Mouse (Mus musculus): Measurements from ENCODE around the gene Gpr153.
"Not testable (repeated sequence)": the region's sequence is repeated elsewhere in the genome, so short reads cannot be mapped to it uniquely, and the experiment has no call there.

Gene Gpr153

GRCm38 (mm10) chr4:152273621-152274236, at the start of gene Gpr153:
Gpr153 (plus strand) TSS chr4:152274232.
- DNase-seq (ENCODE audit: low spot score in 2 of 2) = no peak

GRCm38 (mm10) chr4:152226901-152227486, 47.0 kb upstream of the Gpr153 start:
- DNase-seq (ENCODE audit: low spot score in 2 of 2) = no peak

- no peak for DNase-seq (ENCODE audit: low spot score in 2 of 2)
These were observed 46.1 kb upstream of the Gpr153 start for GRCm38 (mm10) chr4:152227749-152228527.

- not testable (repeated sequence) for DNase-seq (ENCODE audit: low spot score in 2 of 2)
These were observed 43.7 kb upstream of the Gpr153 start for GRCm38 (mm10) chr4:152230331-152230730.

GRCm38 (mm10) chr4:152231326-152231725, 42.7 kb upstream of the Gpr153 start:
- DNase-seq (ENCODE audit: low spot score in 2 of 2) = no peak

GRCm38 (mm10) chr4:152232411-152232903, 41.6 kb upstream of the Gpr153 start:
- no peak for DNase-seq (ENCODE audit: low spot score in 2 of 2)

- DNase-seq (ENCODE audit: low spot score in 2 of 2) = no peak
These were observed 34.1 kb upstream of the Gpr153 start for GRCm38 (mm10) chr4:152239974-152240373.

GRCm38 (mm10) chr4:152243241-152243891, 30.7 kb upstream of the Gpr153 start:
- DNase-seq (ENCODE audit: low spot score in 2 of 2) = no peak

- DNase-seq (ENCODE audit: low spot score in 2 of 2) = no peak
These were observed 30.1 kb upstream of the Gpr153 start for GRCm38 (mm10) chr4:152243969-152244368.

- no peak for DNase-seq (ENCODE audit: low spot score in 2 of 2)
These were observed 29.2 kb upstream of the Gpr153 start for GRCm38 (mm10) chr4:152244545-152245522.

GRCm38 (mm10) chr4:152246011-152246410, 28.0 kb upstream of the Gpr153 start:
- DNase-seq (ENCODE audit: low spot score in 2 of 2) = no peak

GRCm38 (mm10) chr4:152247195-152247594, 26.8 kb upstream of the Gpr153 start:
- DNase-seq (ENCODE audit: low spot score in 2 of 2) = no peak

- no peak for DNase-seq (ENCODE audit: low spot score in 2 of 2)
These were observed 23.4 kb upstream of the Gpr153 start for GRCm38 (mm10) chr4:152250615-152251014.

GRCm38 (mm10) chr4:152253183-152253759, 20.8 kb upstream of the Gpr153 start:
- no peak for DNase-seq (ENCODE audit: low spot score in 2 of 2)

- DNase-seq (ENCODE audit: low spot score in 2 of 2) = peak; percentile 33 to 57
These were observed 17.0 kb upstream of the Gpr153 start for GRCm38 (mm10) chr4:152257070-152257469.

- DNase-seq (ENCODE audit: low spot score in 2 of 2) = no peak
These were observed 13.6 kb upstream of the Gpr153 start for GRCm38 (mm10) chr4:152260451-152260850.

GRCm38 (mm10) chr4:152262187-152262586, 11.8 kb upstream of the Gpr153 start:
- no peak for DNase-seq (ENCODE audit: low spot score in 2 of 2)

GRCm38 (mm10) chr4:152263089-152263488, 10.9 kb upstream of the Gpr153 start:
- no peak for DNase-seq (ENCODE audit: low spot score in 2 of 2)

GRCm38 (mm10) chr4:152263512-152264176, 10.4 kb upstream of the Gpr153 start:
- DNase-seq (ENCODE audit: low spot score in 2 of 2) = no peak

- no peak for DNase-seq (ENCODE audit: low spot score in 2 of 2)
These were observed 9.9 kb upstream of the Gpr153 start for GRCm38 (mm10) chr4:152264177-152264530.

Measured in spleen, postnatal 36 days (tissue).